Mouse (Mus musculus) megakaryocyte, embryonic 14.5 days (primary cell): ENCODE data around the gene Asb18. TPM values are rescaled to one million over a fixed set of nuclear protein-coding genes. Genes with fewer than 3 reads are reported as not detected.

ENCODE experiments used
- H3K27me3 ChIP-seq: replicated peaks from 2 replicates; pipeline ENCODE3; 2012; ENCODE audit warnings: inconsistent platforms
- H3K36me3 ChIP-seq: replicated peaks from 2 replicates; pipeline ENCODE3; 2012; ENCODE audit warnings: low read length, inconsistent platforms, mixed read lengths
- H3K4me1 ChIP-seq: 2 replicates; pipeline ENCODE4 v1.6.1; 2012; ENCODE audit warnings: inconsistent platforms
- H3K4me3 ChIP-seq: replicated peaks from 2 replicates; pipeline ENCODE3; 2012; ENCODE audit warnings: moderate library complexity, mild to moderate bottlenecking, inconsistent platforms
- H3K9me3 ChIP-seq: 2 replicates; pipeline ENCODE4 v1.6.1; 2012; ENCODE audit warnings: inconsistent platforms
- FLI1 ChIP-seq: IDR thresholded peaks from 2 replicates; pipeline ENCODE4 v1.6.1; 2012; ENCODE audit warnings: low read length, inconsistent platforms, mixed read lengths
- GATA1 ChIP-seq: IDR thresholded peaks from 3 replicates; pipeline ENCODE4 v1.6.1; 2012; ENCODE audit warnings: mixed read lengths, low read length, inconsistent platforms, borderline replicate concordance
- polyA plus RNA-seq: library from polyadenylated mRNA; stranded (reverse); fragments of >175 nt; gene quantifications from 2 replicates; pipeline ENCODE4 v1.2.3, GENCODE M21; 2012; ENCODE audit warnings: low replicate concordance; ENCODE audit not compliant: insufficient read depth

Asb18 gene
- polyA plus RNA-seq, 1 experiment = not detected

GRCm38 (mm10) chr1:90013273-90013672 is 1.2 kb downstream of the Asb18 start:
- Histone ChIP-seq H3K9me3 (peaks cover 12% of the 10 kb centered on the region; the same call in 1 of the 2 replicates), H3K4me3 (no peak overlapping the region), H3K36me3 (no peaks in the 10 kb centered on the region), H3K27me3 (peaks cover 2% of the 10 kb centered on the region), H3K4me1 (no peaks in the 10 kb centered on the region)
- TF ChIP-seq GATA1 (no peak), FLI1 (no peak)

- H3K4me1 ChIP-seq = no peaks in the 10 kb centered on the region
- H3K9me3 ChIP-seq = peaks cover 12% of the 10 kb centered on the region; the same call in 1 of the 2 replicates
- H3K36me3 ChIP-seq = no peaks in the 10 kb centered on the region
- peaks cover 3% of the 10 kb centered on the region for H3K27me3 ChIP-seq
- TF ChIP-seq FLI1 (no peak), GATA1 (no peak)
- H3K4me3 ChIP-seq = no peak overlapping the region
These were observed 1.6 kb downstream of the Asb18 start for GRCm38 (mm10) chr1:90012850-90013249.

- H3K36me3 ChIP-seq = no peaks in the 10 kb centered on the region
- H3K27me3 ChIP-seq = peaks cover 3% of the 10 kb centered on the region
- H3K9me3 ChIP-seq = peaks cover 12% of the 10 kb centered on the region; the same call in 1 of the 2 replicates
- no peaks in the 10 kb centered on the region for H3K4me1 ChIP-seq
- no peak for TF ChIP-seq FLI1
- TF ChIP-seq GATA1 = no peak
- H3K4me3 ChIP-seq = no peak overlapping the region
These were observed 2.3 kb downstream of the Asb18 start for GRCm38 (mm10) chr1:90012168-90012567.

GRCm38 (mm10) chr1:90010077-90010476 is 4.4 kb downstream of the Asb18 start:
- no peak overlapping the region for H3K4me3 ChIP-seq

GRCm38 (mm10) chr1:90009188-90009587 is 5.3 kb downstream of the Asb18 start:
- Histone ChIP-seq H3K4me1 (no peaks in the 10 kb centered on the region), H3K36me3 (no peaks in the 10 kb centered on the region), H3K27me3 (peaks cover 3% of the 10 kb centered on the region), H3K9me3 (peaks cover 8% of the 10 kb centered on the region; the same call in 1 of the 2 replicates), H3K4me3 (no peak overlapping the region)
- TF ChIP-seq FLI1 (no peak), GATA1 (no peak)

More at GRCm38 (mm10) chr1:90010077-90010476, 4.4 kb downstream of the Asb18 start:
- Histone ChIP-seq H3K9me3 (peaks cover 12% of the 10 kb centered on the region; the same call in 1 of the 2 replicates), H3K4me1 (no peaks in the 10 kb centered on the region), H3K36me3 (no peaks in the 10 kb centered on the region), H3K27me3 (peaks cover 3% of the 10 kb centered on the region)
- TF ChIP-seq GATA1 = no peak
- no peak for TF ChIP-seq FLI1

DNA sequence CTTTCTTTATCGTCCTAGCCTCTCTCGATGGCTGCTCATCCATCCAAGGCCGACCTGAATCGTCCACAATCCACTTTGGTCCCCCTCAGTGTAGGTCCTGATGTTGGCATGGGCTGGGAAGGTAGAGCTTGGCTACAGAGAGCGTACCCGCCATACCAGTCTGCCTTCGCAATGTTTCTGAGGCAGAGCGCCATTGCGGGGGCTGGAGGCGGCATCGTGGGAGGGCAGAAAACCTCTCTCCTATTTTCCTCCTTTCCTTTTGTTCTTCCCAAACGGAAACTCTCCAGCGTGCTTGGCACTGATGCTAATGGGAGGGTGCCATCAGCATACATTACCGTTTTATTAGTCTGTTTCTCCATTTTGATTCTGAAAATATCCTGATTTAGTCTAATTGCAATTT is 7.8 kb downstream of the Asb18 start:
- no peaks in the 10 kb centered on the region for H3K4me1 ChIP-seq
- H3K27me3 ChIP-seq = peaks cover 3% of the 10 kb centered on the region
- TF ChIP-seq GATA1 (no peak), FLI1 (no peak)
- H3K9me3 ChIP-seq = no peaks in the 10 kb centered on the region
- no peaks in the 10 kb centered on the region for H3K36me3 ChIP-seq
- H3K4me3 ChIP-seq = no peak overlapping the region

DNA sequence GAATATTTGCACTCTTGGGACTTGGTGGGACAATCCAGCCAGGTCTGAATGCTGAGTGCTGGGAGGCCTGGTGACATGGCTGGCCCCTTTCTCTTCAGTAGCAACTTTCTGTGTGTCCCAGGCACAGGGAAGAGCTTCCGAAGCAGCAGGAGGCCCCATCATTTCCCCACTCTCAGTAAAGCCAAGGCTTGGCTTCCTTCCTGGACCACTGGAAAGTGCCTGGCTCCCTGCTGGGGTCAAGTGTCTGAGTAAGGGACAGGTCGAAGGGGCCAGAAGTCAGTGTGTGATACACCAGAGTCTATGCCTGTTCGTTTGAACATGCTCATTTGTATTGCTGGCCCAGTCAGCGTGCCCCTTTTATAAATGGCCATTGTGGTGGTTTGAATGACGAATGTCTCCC is 13.5 kb downstream of the Asb18 start:
- Histone ChIP-seq H3K9me3 (no peaks in the 10 kb centered on the region), H3K27me3 (peaks cover 9% of the 10 kb centered on the region), H3K36me3 (no peaks in the 10 kb centered on the region), H3K4me3 (no peak overlapping the region), H3K4me1 (no peaks in the 10 kb centered on the region)
- TF ChIP-seq FLI1 (no peak), GATA1 (no peak)

GRCm38 (mm10) chr1:89999858-90000257 is 14.6 kb downstream of the Asb18 start:
- no peak for TF ChIP-seq GATA1
- no peak for TF ChIP-seq FLI1
- no peaks in the 10 kb centered on the region for H3K36me3 ChIP-seq
- H3K27me3 ChIP-seq = peaks cover 19% of the 10 kb centered on the region
- no peaks in the 10 kb centered on the region for H3K9me3 ChIP-seq
- H3K4me3 ChIP-seq = no peak overlapping the region
- no peaks in the 10 kb centered on the region for H3K4me1 ChIP-seq

DNA sequence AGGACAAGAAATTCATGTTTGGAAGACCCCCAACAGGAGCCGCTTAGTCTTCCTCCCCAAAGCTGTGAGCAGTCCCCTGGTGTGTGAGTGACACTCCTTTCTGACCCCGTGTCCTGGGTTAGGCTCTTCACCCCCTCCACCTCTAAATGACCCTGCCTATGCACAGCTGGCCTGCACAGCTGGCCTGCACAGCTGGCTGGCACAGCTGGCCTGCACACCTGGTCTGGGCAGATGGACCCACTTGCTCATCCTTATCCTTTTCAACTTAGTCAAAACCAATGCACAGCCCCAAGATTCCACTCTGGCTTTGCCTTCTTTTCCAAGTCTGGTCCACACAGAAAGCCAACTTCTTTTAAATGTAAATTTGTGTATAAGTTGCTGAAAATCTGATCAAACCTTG is 15.8 kb downstream of the Asb18 start:
- Histone ChIP-seq H3K27me3 (peaks cover 28% of the 10 kb centered on the region), H3K36me3 (no peaks in the 10 kb centered on the region), H3K9me3 (no peaks in the 10 kb centered on the region), H3K4me1 (no peaks in the 10 kb centered on the region), H3K4me3 (no peak overlapping the region)
- no peak for TF ChIP-seq FLI1
- TF ChIP-seq GATA1 = no peak

DNA sequence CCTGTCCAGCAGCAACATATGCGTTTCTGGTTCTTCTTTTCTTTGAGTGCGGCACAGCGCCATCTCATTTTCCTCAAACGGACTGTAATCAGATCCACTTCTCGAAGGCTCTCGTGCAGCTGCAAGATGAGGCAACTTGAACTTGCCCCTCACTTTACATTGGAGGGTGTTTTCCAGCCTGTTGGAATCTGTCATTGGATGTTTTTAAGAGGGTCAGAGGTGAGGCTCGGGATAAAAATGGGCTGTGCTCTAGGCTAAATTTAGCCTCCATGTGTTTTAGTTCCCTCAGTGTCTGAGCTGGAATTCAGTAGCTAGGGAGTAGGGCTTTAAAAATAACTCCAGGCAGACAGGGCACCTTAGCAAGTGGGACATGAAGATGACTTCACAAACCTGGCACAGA is 16.4 kb downstream of the Asb18 start:
- H3K9me3 ChIP-seq = no peaks in the 10 kb centered on the region
- H3K27me3 ChIP-seq = peaks cover 35% of the 10 kb centered on the region
- no peak overlapping the region for H3K4me3 ChIP-seq
- no peaks in the 10 kb centered on the region for H3K4me1 ChIP-seq
- TF ChIP-seq GATA1 (no peak), FLI1 (no peak)
- no peaks in the 10 kb centered on the region for H3K36me3 ChIP-seq

- Histone ChIP-seq H3K36me3 (no peaks in the 10 kb centered on the region), H3K27me3 (peaks cover 60% of the 10 kb centered on the region), H3K4me3 (no peak overlapping the region), H3K9me3 (no peaks in the 10 kb centered on the region), H3K4me1 (no peaks in the 10 kb centered on the region)
- TF ChIP-seq FLI1 (no peak), GATA1 (no peak)
These were observed 22.2 kb downstream of the Asb18 start for GRCm38 (mm10) chr1:89992256-89992655.
